Mouse (Mus musculus): Measurements from ENCODE around the gene Cck. TPM values are rescaled to one million over a fixed set of nuclear protein-coding genes. Genes with fewer than 3 reads are reported as not detected.

The Cck gene
- polyA plus RNA-seq, 1 experiment from 2014 or later: 71.8 TPM

DNA sequence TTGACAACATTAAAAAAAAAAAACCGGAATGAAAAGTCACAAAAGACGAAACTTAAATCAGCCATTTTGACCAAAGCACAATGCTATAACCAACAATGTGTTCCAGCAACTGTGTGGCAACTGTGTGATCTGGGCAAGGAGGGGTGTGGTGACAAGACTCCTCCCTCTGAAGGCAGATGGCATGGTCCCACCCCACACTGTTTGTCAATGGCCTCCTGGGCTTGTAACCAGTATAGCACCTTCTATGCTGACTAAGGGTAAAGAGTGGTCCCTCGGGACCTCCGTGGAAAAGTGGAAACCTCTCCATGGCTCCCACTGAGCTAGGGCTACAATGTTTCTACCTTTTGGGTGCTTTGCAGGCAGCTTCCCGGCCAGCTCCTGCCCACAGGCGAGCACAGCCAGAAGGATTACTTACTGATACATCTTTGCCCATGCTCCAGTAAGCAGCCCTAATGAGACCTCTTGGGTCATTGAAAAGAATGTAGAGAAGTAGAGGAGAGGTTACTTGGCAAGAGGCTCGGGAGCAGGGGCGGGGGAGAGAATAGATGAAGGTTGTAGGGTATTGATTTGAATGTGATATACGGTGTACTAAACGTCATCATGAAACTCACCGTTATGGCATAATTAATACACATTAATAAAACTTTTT, 3.8 kb downstream of the Cck start:
- 67% methylated on average over 11 of the region's 11 CpGs for WGBS
- H3K4me2 ChIP-seq: 0 out of 2 replicates have a peak overlapping the region, but pooled peaks have one; percentile 20
- H3K27ac ChIP-seq (replicated peaks): no peak overlapping the region
- no peaks in the 10 kb centered on the region for H3K36me3 ChIP-seq
- H3K9ac ChIP-seq: no peak overlapping the region
- no peak for ATAC-seq (ENCODE audit: low FRiP score, low read depth)
- H3K4me1 ChIP-seq (replicated peaks): peaks cover 14% of the 10 kb centered on the region; the same call in 1 of the 2 replicates
- no peak overlapping the region for H3K4me3 ChIP-seq
- H3K27me3 ChIP-seq: peaks cover 40% of the 10 kb centered on the region
- no peaks in the 10 kb centered on the region for H3K9me3 ChIP-seq

- Histone ChIP-seq H3K36me3 (no peaks in the 10 kb centered on the region), H3K4me1 (replicated peaks) (no peaks in the 10 kb centered on the region), H3K4me3 (no peak overlapping the region), H3K9ac (no peak overlapping the region), H3K27ac (replicated peaks) (no peak overlapping the region), H3K27me3 (0 out of 2 replicates have a peak, but pooled peaks cover under 1% of the 10 kb centered on the region), H3K9me3 (no peaks in the 10 kb centered on the region), H3K4me2 (no peak overlapping the region)
- no peak for ATAC-seq (ENCODE audit: low FRiP score, low read depth)
- WGBS: 59% methylated on average over 7 of the region's 7 CpGs
Measured at GRCm38 (mm10) chr9:121487216-121487615, 8.3 kb downstream of the Cck start.

GRCm38 (mm10) chr9:121479453-121479852, 16.0 kb downstream of the Cck start:
- Histone ChIP-seq H3K4me2 (no peak overlapping the region), H3K9ac (no peak overlapping the region), H3K9me3 (no peaks in the 10 kb centered on the region), H3K27ac (replicated peaks) (no peak overlapping the region), H3K27me3 (no peaks in the 10 kb centered on the region), H3K4me1 (replicated peaks) (peaks cover 4% of the 10 kb centered on the region), H3K36me3 (no peaks in the 10 kb centered on the region), H3K4me3 (no peak overlapping the region)
- peak; percentile 40; the same call in 1 of the 2 replicates for ATAC-seq (ENCODE audit: low FRiP score, low read depth)
- WGBS: 20% methylated on average over 5 of the region's 5 CpGs

GRCm38 (mm10) chr9:121477305-121477911, 18.1 kb downstream of the Cck start:
- Histone ChIP-seq H3K27ac (replicated peaks) (no peak overlapping the region), H3K4me1 (replicated peaks) (peaks cover 4% of the 10 kb centered on the region), H3K27me3 (no peaks in the 10 kb centered on the region), H3K4me2 (peak overlapping the region; percentile 43), H3K4me3 (no peak overlapping the region), H3K36me3 (peaks cover 11% of the 10 kb centered on the region), H3K9me3 (no peaks in the 10 kb centered on the region), H3K9ac (no peak overlapping the region)
- WGBS: 12% methylated on average over 15 of the region's 15 CpGs
- peak; percentile 68 for ATAC-seq (ENCODE audit: low FRiP score, low read depth)

DNA sequence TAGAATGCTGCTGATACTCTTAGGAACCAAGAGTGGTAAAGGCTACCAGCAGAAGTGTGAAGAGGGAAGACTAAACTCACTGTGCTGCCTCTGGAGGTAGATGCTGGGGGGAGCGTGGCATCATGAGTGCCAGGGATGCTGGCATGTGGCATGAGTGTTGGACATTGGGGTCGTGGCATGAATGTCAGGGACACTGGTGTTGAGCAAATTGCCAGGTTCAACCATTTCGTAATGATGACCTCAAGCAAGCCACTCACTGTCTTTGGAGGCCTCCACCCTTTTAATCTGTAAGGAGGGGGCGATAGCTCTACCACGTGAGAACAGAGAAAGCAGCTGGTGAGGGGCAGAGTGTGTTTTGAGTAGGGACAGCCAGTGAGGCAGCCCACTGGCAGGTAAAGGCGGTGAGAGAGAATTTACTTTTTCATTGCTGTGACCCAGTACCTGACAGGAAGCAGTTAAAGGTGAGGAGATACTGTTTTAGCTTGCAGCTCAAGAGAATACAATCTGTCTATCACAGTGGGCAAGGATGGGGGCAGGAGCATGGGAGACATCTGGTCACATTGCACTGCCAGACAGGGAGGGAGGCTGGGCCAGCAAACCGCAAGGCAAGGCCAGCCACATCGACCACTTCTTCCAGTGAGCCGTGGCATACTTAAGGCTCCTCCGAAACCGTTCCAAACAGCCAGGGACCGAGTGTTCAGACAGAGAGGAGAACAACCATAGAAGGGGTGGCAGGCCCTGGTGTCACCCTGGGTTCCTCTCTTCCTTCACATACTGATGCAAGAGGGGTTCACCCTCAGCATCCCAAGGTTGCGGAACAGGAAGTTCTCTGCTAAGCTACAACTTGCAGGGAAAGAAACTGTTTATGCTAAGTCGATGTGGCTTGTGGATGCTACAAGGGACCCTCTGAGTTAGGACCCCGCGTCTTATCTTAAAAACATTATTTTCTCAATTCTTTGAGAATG, 19.7 kb downstream of the Cck start:
- ATAC-seq (ENCODE audit: low FRiP score, low read depth): no peak
- WGBS: 79% methylated on average over 16 of the region's 16 CpGs

DNA sequence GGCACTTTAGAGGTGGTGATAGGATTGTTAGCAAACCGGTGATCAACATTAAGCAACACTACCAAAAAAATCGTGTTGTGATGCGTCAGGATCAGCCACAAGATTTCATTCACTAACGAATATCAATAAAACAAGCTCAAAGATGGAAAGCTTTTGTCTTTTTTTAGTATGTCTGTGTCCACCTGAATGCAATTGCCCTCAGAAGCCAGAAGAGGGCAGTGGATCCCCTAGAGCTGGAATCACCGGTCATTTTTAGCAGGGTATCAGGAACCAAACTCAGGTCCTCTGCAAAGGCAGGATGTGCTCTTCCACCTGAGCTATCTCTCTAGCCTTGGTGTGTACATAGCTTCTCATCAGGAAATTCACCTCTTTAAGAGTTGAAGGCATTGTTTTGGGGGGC, 20.7 kb downstream of the Cck start:
- no peak for ATAC-seq (ENCODE audit: low FRiP score, low read depth)
- no peaks in the 10 kb centered on the region for H3K27me3 ChIP-seq
- no peak overlapping the region for H3K4me2 ChIP-seq
- no peaks in the 10 kb centered on the region for H3K9me3 ChIP-seq
- H3K9ac ChIP-seq: no peak overlapping the region
- peaks cover 15% of the 10 kb centered on the region for H3K36me3 ChIP-seq
- H3K4me1 ChIP-seq (replicated peaks): peaks cover 6% of the 10 kb centered on the region
- H3K27ac ChIP-seq (replicated peaks): no peak overlapping the region
- no peak overlapping the region for H3K4me3 ChIP-seq
- WGBS: 82% methylated on average over 5 of the region's 5 CpGs

More for the DNA sequence above, 19.7 kb downstream of the Cck start:
- no peak overlapping the region for H3K9ac ChIP-seq
- H3K4me1 ChIP-seq (replicated peaks): peaks cover 4% of the 10 kb centered on the region
- H3K36me3 ChIP-seq: peaks cover 13% of the 10 kb centered on the region
- H3K9me3 ChIP-seq: no peaks in the 10 kb centered on the region
- no peak overlapping the region for H3K4me2 ChIP-seq
- H3K27ac ChIP-seq (replicated peaks): no peak overlapping the region
- H3K27me3 ChIP-seq: no peaks in the 10 kb centered on the region
- H3K4me3 ChIP-seq: no peak overlapping the region

DNA sequence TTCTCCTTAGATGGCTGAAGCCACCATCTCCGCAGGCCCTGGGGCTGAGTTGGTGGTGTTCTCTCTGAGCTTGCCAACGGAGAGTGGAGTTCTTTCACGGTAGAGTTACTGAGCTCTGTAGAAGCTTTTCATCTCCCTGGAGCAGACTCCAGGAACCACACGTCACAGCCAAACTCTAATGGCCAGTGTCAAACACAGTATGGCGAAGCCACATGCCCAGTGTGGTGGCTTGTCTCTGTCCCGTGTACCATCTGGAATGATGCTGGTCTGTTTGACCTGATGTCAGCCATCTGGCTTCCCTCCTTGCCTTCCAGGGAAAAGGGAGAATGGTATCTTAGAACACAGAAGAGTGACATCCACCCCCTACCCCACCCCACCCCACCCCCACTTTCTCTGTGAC, 25.8 kb downstream of the Cck start:
- 59% methylated on average over 6 of the region's 6 CpGs for WGBS
- Histone ChIP-seq H3K4me1 (replicated peaks) (0 out of 2 replicates have a peak, but pooled peaks cover 3% of the 10 kb centered on the region), H3K4me3 (no peak overlapping the region), H3K27me3 (no peaks in the 10 kb centered on the region), H3K9ac (no peak overlapping the region), H3K27ac (replicated peaks) (no peak overlapping the region), H3K4me2 (no peak overlapping the region), H3K9me3 (no peaks in the 10 kb centered on the region), H3K36me3 (peaks cover 16% of the 10 kb centered on the region)
- ATAC-seq (ENCODE audit: low FRiP score, low read depth): peak; percentile 64; the same call in 1 of the 2 replicates

- H3K36me3 ChIP-seq: peaks cover 6% of the 10 kb centered on the region
- no peak overlapping the region for H3K27ac ChIP-seq (replicated peaks)
- H3K4me2 ChIP-seq: no peak overlapping the region
Measured at GRCm38 (mm10) chr9:121467460-121467859, 28.0 kb downstream of the Cck start.

GRCm38 (mm10) chr9:121460527-121460926, 35.0 kb downstream of the Cck start:
- Histone ChIP-seq H3K9ac (no peak overlapping the region), H3K27me3 (no peaks in the 10 kb centered on the region), H3K4me2 (no peak overlapping the region), H3K27ac (replicated peaks) (no peak overlapping the region), H3K9me3 (no peaks in the 10 kb centered on the region), H3K36me3 (peaks cover 41% of the 10 kb centered on the region), H3K4me3 (no peak overlapping the region), H3K4me1 (replicated peaks) (no peaks in the 10 kb centered on the region)
- 86% methylated on average over 16 of the region's 16 CpGs for WGBS
- ATAC-seq (ENCODE audit: low FRiP score, low read depth): no peak

More at GRCm38 (mm10) chr9:121467460-121467859, 28.0 kb downstream of the Cck start:
- Histone ChIP-seq H3K27me3 (no peaks in the 10 kb centered on the region), H3K9ac (no peak overlapping the region), H3K4me1 (replicated peaks) (0 out of 2 replicates have a peak, but pooled peaks cover 3% of the 10 kb centered on the region), H3K9me3 (no peaks in the 10 kb centered on the region), H3K4me3 (no peak overlapping the region)
- no peak for ATAC-seq (ENCODE audit: low FRiP score, low read depth)
- 75% methylated on average over 11 of the region's 11 CpGs for WGBS

- H3K4me3 ChIP-seq: no peak overlapping the region
- ATAC-seq (ENCODE audit: low FRiP score, low read depth): no peak
- H3K27ac ChIP-seq (replicated peaks): no peak overlapping the region
- H3K36me3 ChIP-seq: peaks cover 45% of the 10 kb centered on the region
- no peak overlapping the region for H3K9ac ChIP-seq
- WGBS: 90% methylated on average over 2 of the region's 2 CpGs
- H3K4me2 ChIP-seq: no peak overlapping the region
- no peaks in the 10 kb centered on the region for H3K9me3 ChIP-seq
- no peaks in the 10 kb centered on the region for H3K27me3 ChIP-seq
- H3K4me1 ChIP-seq (replicated peaks): no peaks in the 10 kb centered on the region
Measured at GRCm38 (mm10) chr9:121459950-121460349, 35.5 kb downstream of the Cck start.

- WGBS: 31% methylated on average over 8 of the region's 8 CpGs
- H3K36me3 ChIP-seq: peaks cover 57% of the 10 kb centered on the region
- no peak for ATAC-seq (ENCODE audit: low FRiP score, low read depth)
Measured at GRCm38 (mm10) chr9:121458466-121458865, 37.0 kb downstream of the Cck start.

More at GRCm38 (mm10) chr9:121458466-121458865, 37.0 kb downstream of the Cck start:
- Histone ChIP-seq H3K9ac (no peak overlapping the region), H3K4me3 (no peak overlapping the region), H3K4me2 (no peak overlapping the region), H3K9me3 (no peaks in the 10 kb centered on the region), H3K27me3 (no peaks in the 10 kb centered on the region), H3K27ac (replicated peaks) (no peak overlapping the region), H3K4me1 (replicated peaks) (no peaks in the 10 kb centered on the region)
